Mouse (Mus musculus) CH12.LX (cell line): ENCODE measurements around the gene Filip1l.

Source experiments
- BHLHE40 ChIP-seq: IDR thresholded peaks from 2 replicates; pipeline ENCODE4 v1.6.1; 2011; ENCODE audit warnings: mild to moderate bottlenecking, low read depth, low read length, improper control_type of control experiment
- CHD2 ChIP-seq: IDR thresholded peaks from 2 replicates; pipeline ENCODE4 v1.6.1; 2011; ENCODE audit warnings: low read length, improper control_type of control experiment
- CTCF ChIP-seq, 2 experiments: IDR thresholded peaks in 1 of 2; conservative IDR thresholded peaks in 1 of 2; 2 replicates each; pipeline ENCODE4 v1.5.1; 2011 to 2012; ENCODE audit warnings: low read depth in 2 of 2, low read length in 2 of 2, improper control_type of control experiment in 1 of 2, inconsistent platforms in 1 of 2, mild to moderate bottlenecking in 1 of 2, moderate library complexity in 1 of 2
- EP300 ChIP-seq: IDR thresholded peaks from 2 replicates; pipeline ENCODE4 v1.6.1; 2011; ENCODE audit warnings: low read length, improper control_type of control experiment
- KAT2A ChIP-seq: IDR thresholded peaks from 2 replicates; pipeline ENCODE4 v1.6.1; 2012; ENCODE audit warnings: low read length, improper control_type of control experiment, inconsistent platforms; ENCODE audit not compliant: insufficient replicate concordance
- MAZ ChIP-seq: IDR thresholded peaks from 2 replicates; pipeline ENCODE4 v1.6.1; 2012; ENCODE audit warnings: low read depth, mild to moderate bottlenecking, inconsistent platforms, low read length, improper control_type of control experiment, moderate library complexity
- POLR2A ChIP-seq: IDR thresholded peaks from 2 replicates; pipeline ENCODE4 v1.6.1; 2011; ENCODE audit warnings: low read depth, mild to moderate bottlenecking, improper control_type of control experiment, low read length
- RAD21 ChIP-seq: IDR thresholded peaks from 2 replicates; pipeline ENCODE4 v1.6.1; 2011; ENCODE audit warnings: low read depth, mild to moderate bottlenecking, low read length, improper control_type of control experiment, moderate library complexity
- TCF12 ChIP-seq: IDR thresholded peaks from 2 replicates; pipeline ENCODE4 v1.6.1; 2014; ENCODE audit warnings: low read depth, mild to moderate bottlenecking, inconsistent platforms, low read length, improper control_type of control experiment
- USF1 ChIP-seq: IDR thresholded peaks from 2 replicates; pipeline ENCODE4 v1.6.1; 2014; ENCODE audit warnings: low read depth, mild to moderate bottlenecking, inconsistent platforms, low read length, improper control_type of control experiment
- ZNF384 ChIP-seq: IDR thresholded peaks from 2 replicates; pipeline ENCODE4 v1.6.1; 2012; ENCODE audit warnings: low read depth, low read length, improper control_type of control experiment, inconsistent platforms

DNA sequence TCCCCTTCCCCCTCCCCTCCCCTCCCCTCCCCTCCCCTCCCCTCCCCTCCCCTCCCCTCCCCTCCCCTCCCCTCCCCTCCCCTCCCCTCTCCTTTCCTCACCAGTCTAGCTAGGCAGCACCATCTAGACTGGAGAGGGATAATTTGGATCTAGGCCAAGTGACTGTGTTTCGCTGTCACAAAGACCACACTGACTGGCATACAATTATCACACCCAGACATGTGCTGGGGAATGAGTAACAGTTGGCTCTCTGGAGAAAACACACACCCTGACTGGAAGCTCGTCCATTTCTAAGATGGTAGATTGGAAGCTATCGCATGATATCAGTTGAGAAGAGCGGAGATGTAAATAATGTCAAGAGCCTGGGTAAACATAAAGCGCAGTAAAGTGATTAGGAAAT lies 126.9 kb downstream of the Filip1l start:
- TF ChIP-seq BHLHE40 (no peak), POLR2A (no peak), RAD21 (no peak), TCF12 (no peak), CTCF (conservative IDR thresholded peaks at IDR 0.05 in 1 of 2, IDR thresholded peaks at IDR 0.05 in 1 of 2; ENCODE audit: low read depth in 2 of 2, low read length in 2 of 2) (no peak), KAT2A (no peak), MAZ (no peak), CHD2 (no peak), USF1 (no peak), EP300 (no peak), ZNF384 (no peak)
